Mouse (Mus musculus) cerebellum, adult 11-12 months (tissue): Measurements from ENCODE around the gene Ppp6r2.

Experiments used
- DNase-seq: peaks from one replicate; pipeline ENCODE4 v3.0.0; 2022

Gene Ppp6r2

DNA sequence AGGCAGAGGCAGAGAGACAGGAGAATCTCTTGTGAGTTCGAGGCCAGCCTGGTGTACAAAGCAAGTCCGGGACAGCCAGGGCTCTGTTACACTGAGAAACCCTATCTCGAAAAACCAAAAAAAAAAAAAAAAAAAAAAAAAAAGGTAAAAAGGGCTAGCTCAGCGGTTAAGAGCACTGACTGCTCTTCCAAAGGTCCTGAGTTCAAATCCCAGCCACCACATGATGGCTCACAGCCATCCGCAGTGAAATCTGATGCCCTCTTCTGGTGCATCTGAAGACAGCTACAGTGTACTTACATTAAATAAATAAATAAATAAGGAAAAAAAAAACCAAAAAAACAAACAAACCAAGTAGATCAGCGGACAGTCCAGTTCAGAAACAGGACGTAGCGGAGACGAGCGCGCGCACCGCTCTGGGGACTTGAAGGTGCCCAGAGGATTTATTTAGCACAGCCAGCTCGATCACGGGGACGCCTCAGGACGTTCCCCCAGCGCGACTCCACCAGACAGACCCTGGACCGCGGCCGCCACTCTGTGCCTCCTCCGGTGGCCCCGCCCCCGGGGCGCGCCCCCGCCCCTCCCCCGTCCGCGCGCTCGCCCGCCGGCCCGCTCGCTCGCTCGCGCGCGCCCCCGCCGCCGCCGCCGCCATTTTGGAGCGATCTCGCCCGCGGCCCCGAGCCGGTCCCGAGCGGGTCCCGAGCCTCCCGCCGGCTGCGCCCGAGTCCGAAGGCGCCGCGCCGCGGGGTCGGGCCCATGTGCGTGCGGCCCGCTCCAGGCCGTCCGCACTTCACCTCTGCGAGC is at the start of gene Ppp6r2:
TSS of gene Ppp6r2 (plus strand) at position 639 of the 801 bp plus-strand sequence.
- peak; percentile 87 for DNase-seq

- no peak for DNase-seq
These were observed 45.9 kb upstream of the Ppp6r2 start for GRCm38 (mm10) chr15:89165478-89165877.

GRCm38 (mm10) chr15:89168922-89169321 is 42.4 kb upstream of the Ppp6r2 start:
- peak; percentile 71 for DNase-seq

DNA sequence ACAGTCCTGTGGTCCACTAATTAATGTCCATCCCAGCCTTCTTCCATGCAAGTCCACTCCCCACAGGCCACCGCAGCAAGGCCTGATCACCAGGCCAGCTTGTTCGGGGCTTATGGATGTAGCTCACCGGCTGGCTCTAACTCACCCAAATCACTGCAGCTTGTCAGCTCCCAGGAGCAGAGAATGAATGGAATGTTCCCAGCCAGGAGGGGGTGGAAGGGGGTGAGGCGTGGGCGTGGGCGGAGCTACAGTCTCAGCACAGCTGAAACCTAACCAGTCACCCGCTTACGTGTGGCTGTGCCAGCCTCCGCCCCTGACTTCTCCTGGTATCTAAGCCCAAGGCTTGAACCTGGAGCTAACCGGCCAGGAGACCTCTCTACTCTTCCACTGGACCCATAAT is 41.9 kb upstream of the Ppp6r2 start:
- DNase-seq: peak; percentile 91

- DNase-seq: peak; percentile 63
These were observed 41.3 kb upstream of the Ppp6r2 start for GRCm38 (mm10) chr15:89170102-89170501.

- peak; percentile 46 for DNase-seq
These were observed 39.8 kb upstream of the Ppp6r2 start for GRCm38 (mm10) chr15:89171526-89172051.

- peak; percentile 61 for DNase-seq
These were observed 38.9 kb upstream of the Ppp6r2 start for GRCm38 (mm10) chr15:89172276-89172935.

GRCm38 (mm10) chr15:89173024-89173905 is 38.1 kb upstream of the Ppp6r2 start:
- peak; percentile 74 for DNase-seq

DNA sequence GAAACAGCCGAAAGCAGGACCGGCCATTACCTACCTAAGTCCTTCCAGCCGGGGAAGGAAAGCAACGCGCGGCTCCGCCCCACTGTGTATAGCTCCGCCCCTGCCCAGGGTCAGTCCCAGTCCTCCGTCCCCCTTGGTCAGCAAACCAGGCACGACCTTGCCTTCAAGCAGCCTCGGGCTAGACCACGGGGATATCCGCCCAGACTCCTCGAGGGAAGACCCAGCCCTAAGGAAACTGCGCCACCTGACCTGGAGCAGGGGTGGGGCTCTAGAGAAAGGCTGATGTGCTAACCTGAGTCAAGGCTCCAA is 37.5 kb upstream of the Ppp6r2 start:
- peak; percentile 86 for DNase-seq

GRCm38 (mm10) chr15:89174889-89175339 is 36.4 kb upstream of the Ppp6r2 start:
- DNase-seq: peak; percentile 74

GRCm38 (mm10) chr15:89175411-89176155 is 35.8 kb upstream of the Ppp6r2 start:
- peak; percentile 53 for DNase-seq

DNA sequence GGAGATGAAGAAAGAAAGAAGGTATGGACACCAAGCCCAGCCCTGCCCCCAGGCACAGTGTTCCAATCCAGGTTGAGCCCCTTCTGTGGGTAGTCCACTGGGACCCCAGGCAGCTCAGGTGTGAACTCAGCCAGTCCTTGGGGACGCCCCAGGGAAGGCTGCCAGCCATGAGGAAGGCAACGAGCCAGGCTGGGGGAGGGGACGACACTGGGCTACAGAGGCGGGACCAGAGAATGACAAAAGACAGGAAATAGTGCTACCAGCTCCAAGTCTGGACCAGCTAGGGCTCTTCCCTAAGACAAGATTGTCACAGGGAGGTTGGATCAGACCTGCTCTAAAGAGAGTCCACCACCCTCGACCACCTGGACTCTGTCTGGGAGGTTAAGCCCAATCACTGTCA is 34.2 kb upstream of the Ppp6r2 start:
- peak; percentile 83 for DNase-seq

DNA sequence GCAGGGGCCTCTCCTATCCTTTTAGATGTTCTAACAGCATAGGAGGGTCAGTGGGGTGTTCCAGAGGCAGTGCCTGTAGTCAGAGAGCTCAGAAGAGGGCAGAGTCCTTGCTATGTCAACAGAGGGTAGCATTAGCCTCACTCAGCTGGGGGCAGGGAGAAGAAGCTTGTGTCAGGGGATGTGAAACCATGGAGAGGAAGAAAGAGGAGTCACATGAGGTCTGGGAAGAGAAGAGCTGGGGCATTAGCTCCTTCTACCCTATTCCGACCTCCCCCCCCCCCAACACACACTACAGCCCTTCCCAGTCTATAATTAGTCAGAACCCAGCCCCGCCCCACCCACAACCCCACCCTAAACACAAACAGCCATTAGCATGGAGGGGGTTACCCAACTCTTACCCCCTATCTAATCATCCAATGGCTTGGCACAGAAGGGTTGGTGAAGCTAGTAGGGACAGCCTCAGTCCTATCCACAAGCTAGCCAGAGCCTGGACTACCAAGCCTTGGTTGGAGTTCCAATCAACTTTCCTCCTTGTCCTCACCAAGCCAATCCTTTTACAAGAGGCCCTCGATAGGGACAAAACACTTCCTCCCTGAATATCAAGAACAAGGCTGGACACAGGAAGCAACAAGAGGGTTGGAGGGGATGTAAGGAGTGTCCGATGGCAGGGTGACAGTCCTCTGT is 33.6 kb upstream of the Ppp6r2 start:
- DNase-seq: peak; percentile 63

- DNase-seq: peak; percentile 95
These were observed 33.0 kb upstream of the Ppp6r2 start for GRCm38 (mm10) chr15:89178260-89178860.

DNA sequence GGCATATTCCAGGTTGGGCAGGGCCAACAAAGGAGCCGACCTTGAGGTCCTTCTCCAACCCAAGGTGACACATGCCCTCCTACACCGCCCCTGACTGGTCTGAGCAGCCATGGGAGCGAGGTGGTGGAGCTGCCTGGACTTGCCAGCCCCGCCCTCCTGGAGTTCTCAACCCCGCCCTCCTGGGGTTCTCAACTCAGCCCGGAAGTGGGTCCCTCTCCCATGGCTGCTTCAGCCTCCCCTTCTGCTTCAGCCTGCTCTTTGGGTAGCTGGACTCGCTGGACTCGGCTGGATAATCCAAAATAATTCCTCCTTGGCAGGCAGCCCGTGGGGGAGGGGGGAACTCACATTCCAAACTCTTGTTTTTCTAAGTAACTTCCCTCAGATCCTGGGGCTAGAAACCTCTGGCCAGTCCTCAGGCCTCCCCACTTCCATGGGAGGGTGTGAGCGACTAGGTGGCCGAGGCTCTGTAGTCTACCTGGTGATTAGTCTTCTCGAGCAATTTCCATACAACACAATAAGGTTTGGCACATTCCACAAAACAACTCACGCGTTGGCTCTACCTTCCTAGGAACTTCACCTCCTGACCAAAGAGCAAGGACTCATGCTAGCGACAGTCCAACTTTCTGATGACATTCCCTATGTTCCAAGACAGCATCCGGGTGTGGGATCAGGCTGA is 32.3 kb upstream of the Ppp6r2 start:
- peak; percentile 83 for DNase-seq

GRCm38 (mm10) chr15:89179630-89179964 is 31.8 kb upstream of the Ppp6r2 start:
- DNase-seq: no peak

DNA sequence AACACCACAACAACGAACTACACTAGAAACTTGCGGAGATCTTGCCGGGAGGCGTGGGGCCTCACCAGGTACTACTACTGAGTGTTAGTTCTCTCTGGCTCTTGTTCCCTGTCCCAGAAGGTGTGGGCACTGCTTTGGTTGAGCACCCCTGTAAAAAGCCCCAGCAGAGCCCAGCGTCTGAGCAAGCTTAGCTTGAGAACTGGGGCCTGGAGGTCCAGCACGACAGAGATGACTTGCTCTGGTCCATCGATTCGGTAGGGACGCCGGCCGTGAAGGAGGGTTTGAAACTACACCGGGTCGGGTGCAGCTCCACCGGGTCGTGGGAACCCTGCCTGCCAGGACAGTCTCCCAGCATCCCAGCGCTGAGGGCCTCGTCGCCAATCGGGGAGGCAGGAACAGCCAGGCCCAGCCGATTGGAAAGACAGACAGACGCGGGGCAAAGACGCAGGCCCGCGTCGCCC is 31.2 kb upstream of the Ppp6r2 start:
- no peak for DNase-seq

DNA sequence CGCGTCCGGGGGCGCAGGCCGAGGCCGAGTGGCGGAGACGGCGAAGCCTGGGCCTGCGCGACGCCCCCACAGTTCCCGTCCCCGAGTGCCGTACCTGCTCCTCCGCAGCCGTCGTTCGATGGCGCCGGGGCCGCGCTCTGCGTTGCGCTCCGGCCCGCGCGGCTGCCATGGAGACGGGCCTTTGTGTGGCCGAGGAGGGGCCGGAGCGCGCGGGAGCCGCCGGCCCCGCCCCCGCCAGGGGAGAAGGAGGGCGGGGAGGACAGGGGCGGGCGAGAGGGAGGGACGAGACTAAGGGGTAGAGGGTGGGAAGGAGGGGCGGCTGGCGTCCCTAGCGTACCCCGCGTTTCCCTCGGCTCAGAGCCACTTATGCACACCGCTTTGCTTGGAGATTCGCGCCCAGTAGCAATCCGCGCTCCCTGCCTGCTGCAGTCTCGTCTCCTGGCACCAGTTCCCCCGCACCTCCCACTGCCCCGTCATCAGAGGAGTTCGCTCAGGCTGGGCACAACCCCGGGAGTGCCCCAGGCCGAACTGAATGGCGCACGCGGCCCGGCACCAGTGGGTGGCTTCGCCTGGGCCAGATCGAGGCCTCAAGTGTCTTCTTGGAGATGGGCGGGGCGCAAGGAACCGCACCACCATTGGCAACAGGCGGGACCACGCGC is 30.7 kb upstream of the Ppp6r2 start, which contains the start of gene Plxnb2:
TSS of gene Plxnb2 (minus strand) at position 218 of the 659 bp plus-strand sequence.
- peak; percentile 87 for DNase-seq

DNA sequence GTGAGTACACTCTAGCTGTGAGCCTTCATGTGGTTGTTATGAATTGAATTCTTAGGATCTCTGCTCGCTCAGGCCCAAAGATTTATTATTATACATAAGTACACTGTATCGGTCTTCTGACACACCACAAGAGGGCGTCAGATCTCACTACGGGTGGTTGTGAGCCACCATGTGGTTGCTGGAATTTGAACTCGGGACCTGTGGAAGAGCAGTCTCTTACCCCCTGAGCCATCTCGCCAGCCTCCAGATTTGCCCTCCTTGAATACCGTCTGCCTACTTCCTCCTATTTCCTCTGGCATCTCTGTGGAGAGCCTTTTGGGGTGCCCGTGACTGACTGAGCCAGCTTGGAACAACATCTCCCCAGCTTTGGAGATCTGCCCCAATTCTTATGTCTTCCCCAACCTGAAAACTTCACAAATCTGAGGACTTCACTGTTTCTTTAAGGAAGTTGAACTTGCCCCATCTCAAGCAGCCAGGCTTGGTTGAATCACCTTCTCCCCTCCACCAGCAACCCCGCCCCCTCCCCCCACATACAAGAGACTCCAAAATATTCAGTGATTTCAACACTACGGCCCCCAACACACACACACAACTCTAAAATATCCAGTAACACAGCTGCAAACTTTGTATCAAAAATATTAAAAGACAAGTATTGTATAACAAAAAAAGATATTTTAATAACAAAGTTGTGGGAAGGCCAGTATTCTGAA is 29.6 kb upstream of the Ppp6r2 start:
- DNase-seq: peak; percentile 61
